Mouse (Mus musculus): ENCODE measurements around the gene Tyms. TPM values are rescaled to one million over a fixed set of nuclear protein-coding genes. Genes with fewer than 3 reads are reported as not detected.

Gene Tyms
- polyA plus RNA-seq, 1 experiment: 60.5 TPM

Other genes starting within 250 kb of the Tyms start
- gene Il6, start 60.5 kb downstream of the Tyms start, polyA plus RNA-seq (2012; rRNA removed): not detected in 2 replicates
- gene Garem2, start 31.5 kb upstream of the Tyms start, polyA plus RNA-seq (2012; rRNA removed): 0.02 TPM in 1 of 2 replicates, not detected in the other
- gene 3110082J24Rik, start 32.5 kb upstream of the Tyms start, polyA plus RNA-seq (2012; rRNA removed): not detected in 2 replicates
- gene Hadha, start 81.5 kb upstream of the Tyms start, polyA plus RNA-seq (2012; rRNA removed): 59.3 and 80.2 TPM in 2 replicates
- gene Hadhb, start 81.6 kb upstream of the Tyms start, polyA plus RNA-seq (2012; rRNA removed): 117 and 122 TPM in 2 replicates
- 0.16 TPM in 1 of 2 replicates, not detected in the other for gene Adgrf3, start 132.1 kb upstream of the Tyms start, polyA plus RNA-seq (2012; rRNA removed)
- 44.8 and 103 TPM in 2 replicates for gene Selenoi, start 159.0 kb upstream of the Tyms start, polyA plus RNA-seq (2012; rRNA removed)
- 0.36 and 0.48 TPM in 2 replicates for gene Drc1, start 207.8 kb upstream of the Tyms start, polyA plus RNA-seq (2012; rRNA removed)

Measured in large intestine, adult 2 months (tissue).